Mouse (Mus musculus): ENCODE results near the gene Bcl2l2.

Bcl2l2 gene

DNA sequence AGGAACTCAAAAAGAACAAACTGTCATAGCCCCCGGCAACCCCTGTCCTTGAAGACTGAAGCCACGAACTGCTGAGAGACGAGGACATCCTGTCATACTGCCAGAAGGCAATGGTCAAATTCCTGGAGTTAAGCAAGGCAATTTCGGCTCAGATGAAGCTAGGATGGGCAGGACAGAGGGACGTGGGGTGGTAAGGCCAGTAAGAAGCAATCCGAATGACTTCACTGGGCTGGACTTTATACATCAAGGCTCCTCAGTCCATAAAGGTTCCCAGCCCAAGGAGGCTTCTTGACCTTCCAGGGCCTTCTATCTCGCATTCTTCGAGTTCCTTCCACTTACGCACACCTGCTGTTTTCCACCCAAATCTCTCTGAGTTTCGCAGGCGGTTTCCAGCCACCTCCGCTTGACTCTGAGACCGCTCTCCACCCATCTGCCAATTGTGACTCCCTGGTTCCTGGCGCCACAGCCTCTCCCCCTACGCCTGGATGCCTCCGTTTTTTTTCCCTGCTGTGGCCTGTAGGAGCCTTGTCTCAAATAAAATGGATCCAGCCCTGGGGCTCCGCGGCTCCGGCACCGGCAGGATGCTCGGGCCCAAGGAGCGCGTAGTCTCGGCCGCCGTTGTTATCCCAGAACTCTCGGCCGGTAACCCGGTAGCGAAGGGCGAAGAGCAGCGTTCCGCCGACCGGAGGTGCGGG, 7.2 kb upstream of the Bcl2l2 start:
- H3K27me3 ChIP-seq (ENCODE audit: control insufficient read depth, insufficient read depth, low read length, poor library complexity, severe bottlenecking), result no peaks in the 10 kb centered on the region
- peak; percentile 14 for DNase-seq (ENCODE audit: low read depth, low spot score)
- H3K36me3 ChIP-seq (ENCODE audit: control insufficient read depth, insufficient read depth, low read length, poor library complexity, severe bottlenecking), result no peaks in the 10 kb centered on the region

DNA sequence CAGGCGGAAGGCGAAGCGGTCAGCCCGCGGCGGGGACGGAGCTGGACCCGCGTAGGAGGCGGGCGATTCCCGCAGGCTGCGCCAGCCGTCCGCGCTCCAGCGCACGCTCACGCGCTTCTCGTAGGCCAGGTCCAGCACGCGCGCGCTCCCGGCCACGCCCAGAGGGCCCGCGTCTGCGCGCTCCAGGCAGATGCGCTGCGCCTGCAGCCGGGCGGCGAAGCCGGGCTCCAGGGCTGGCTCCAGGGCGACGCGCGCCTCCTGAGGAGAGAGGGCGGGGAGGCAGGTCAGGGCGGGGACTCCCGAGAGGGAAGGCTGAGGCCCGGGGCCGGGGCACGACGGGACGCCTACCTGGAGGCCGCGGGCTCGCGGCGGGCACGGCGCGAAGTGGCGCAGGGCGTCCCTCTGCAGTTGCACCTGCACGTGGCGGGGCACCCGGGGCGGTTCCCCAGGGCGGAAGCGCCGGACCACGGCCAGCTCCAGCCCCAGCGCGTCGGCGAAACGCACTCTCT, 6.6 kb upstream of the Bcl2l2 start:
- Histone ChIP-seq H3K36me3 (ENCODE audit: control insufficient read depth, insufficient read depth, low read length, poor library complexity, severe bottlenecking) (no peaks in the 10 kb centered on the region), H3K27me3 (ENCODE audit: control insufficient read depth, insufficient read depth, low read length, poor library complexity, severe bottlenecking) (no peaks in the 10 kb centered on the region)
- DNase-seq (ENCODE audit: low read depth, low spot score), result peak; percentile 73

DNA sequence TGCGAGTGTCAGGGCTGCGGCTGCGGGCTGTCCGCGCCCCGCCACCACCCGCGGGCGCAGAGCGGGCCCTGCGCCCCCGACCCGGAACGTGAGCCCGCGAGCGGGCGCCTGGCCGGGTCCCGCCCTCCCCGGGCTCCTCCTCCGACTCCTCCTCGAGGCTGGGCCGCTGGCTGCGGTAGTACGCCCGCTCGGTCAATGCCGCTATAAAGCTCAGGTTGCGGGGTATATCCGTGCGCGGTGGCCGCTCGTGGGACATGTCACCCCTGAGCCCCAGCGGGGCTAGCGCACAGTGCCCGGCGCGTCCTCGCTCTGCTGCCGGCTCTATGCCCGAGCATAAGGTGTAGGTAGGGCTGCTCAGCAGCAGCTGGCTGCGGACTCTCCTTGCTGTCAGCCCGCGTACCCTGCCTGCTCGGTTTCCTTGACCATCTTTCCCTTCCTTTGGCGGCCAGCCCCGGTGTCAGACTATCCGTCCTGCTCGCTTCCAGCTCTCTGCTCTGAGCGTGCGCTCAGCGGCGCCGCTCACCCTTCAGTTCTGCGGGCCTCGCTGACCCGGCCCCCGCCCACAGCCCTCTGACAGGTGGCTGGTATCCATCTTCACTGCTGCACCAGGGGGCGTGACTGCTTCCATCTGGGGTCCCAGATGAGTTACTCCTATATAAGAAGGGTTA, 6.0 kb upstream of the Bcl2l2 start, which contains the start of gene Ppp1r3e:
TSS of gene Ppp1r3e (minus strand) at position 503 of the 668 bp plus-strand sequence.
- Histone ChIP-seq H3K36me3 (ENCODE audit: control insufficient read depth, insufficient read depth, low read length, poor library complexity, severe bottlenecking) (no peaks in the 10 kb centered on the region), H3K27me3 (ENCODE audit: control insufficient read depth, insufficient read depth, low read length, poor library complexity, severe bottlenecking) (no peaks in the 10 kb centered on the region)
- DNase-seq (ENCODE audit: low read depth, low spot score), result peak; percentile 58

DNA sequence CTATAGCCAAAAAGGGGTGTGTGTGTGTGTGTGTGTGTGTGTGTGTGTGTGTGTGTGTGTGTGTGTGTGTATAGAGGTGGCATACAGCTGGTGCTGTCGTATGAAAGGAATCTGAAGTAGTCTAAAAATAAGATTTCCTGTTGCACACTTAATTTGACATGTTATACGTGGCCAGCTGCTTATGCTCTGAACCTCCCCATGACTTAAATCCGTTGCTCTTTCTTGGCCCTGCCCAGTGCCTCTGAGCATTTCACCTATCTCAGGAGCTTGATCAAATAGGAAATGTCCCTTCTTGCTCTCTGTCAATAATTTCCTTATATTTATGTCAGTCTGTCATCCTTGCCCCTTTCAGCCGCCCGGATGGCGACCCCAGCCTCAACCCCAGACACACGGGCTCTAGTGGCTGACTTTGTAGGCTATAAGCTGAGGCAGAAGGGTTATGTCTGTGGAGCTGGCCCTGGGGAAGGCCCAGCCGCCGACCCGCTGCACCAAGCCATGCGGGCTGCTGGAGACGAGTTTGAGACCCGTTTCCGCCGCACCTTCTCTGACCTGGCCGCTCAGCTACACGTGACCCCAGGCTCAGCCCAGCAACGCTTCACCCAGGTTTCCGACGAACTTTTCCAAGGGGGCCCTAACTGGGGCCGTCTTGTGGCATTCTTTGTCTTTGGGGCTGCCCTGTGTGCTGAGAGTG, 990 bp downstream of the Bcl2l2 start:
- DNase-seq (ENCODE audit: low read depth, low spot score), result peak; percentile 36

DNA sequence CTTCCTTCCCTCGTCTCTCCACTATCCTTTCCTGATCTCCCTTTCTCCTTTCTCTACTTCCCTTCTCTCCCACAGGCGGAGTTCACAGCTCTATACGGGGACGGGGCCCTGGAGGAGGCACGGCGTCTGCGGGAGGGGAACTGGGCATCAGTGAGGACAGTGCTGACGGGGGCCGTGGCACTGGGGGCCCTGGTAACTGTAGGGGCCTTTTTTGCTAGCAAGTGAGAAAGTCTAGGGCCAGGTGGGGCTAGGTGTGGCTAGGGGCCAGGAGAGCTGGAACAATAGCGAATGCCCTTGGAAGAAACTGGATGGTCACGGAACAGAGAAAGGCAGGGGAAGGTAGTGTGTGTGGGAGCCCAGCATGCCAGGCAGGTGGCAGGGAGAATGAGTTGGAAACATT, 2.1 kb downstream of the Bcl2l2 start:
- no peak for DNase-seq (ENCODE audit: low read depth, low spot score)
- Histone ChIP-seq H3K36me3 (ENCODE audit: control insufficient read depth, insufficient read depth, low read length, poor library complexity, severe bottlenecking) (no peaks in the 10 kb centered on the region), H3K27me3 (ENCODE audit: control insufficient read depth, insufficient read depth, low read length, poor library complexity, severe bottlenecking) (no peaks in the 10 kb centered on the region)

More for the DNA sequence above, 990 bp downstream of the Bcl2l2 start:
- no peaks in the 10 kb centered on the region for H3K36me3 ChIP-seq (ENCODE audit: control insufficient read depth, insufficient read depth, low read length, poor library complexity, severe bottlenecking)
- H3K27me3 ChIP-seq (ENCODE audit: control insufficient read depth, insufficient read depth, low read length, poor library complexity, severe bottlenecking), result no peaks in the 10 kb centered on the region

DNA sequence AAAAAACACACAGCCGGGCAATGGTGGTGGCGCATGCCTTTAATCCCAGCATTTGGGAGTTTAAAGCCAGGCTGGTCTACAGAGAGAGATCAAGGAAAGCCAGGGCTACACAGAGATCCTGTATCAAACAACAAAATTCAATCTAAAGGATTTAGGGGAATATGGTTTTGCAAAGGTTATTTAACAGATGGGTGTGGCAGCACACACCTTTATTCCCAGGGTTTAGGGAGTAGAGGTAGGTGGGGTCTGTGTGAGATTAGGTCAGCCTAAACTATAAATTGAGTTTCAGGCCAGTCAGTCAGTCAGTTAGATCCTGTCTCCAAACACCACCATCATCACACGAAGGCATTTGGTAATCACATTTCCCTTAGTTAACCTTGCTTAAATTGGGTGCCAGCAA, 9.0 kb downstream of the Bcl2l2 start, which contains the start of gene Pabpn1:
TSS of gene Pabpn1 (plus strand) at position 301 of the 400 bp plus-strand sequence.
- peaks cover 1% of the 10 kb centered on the region; the same call in 1 of the 2 replicates for H3K36me3 ChIP-seq (ENCODE audit: control insufficient read depth, insufficient read depth, low read length, poor library complexity, severe bottlenecking)
- H3K27me3 ChIP-seq (ENCODE audit: control insufficient read depth, insufficient read depth, low read length, poor library complexity, severe bottlenecking), result no peaks in the 10 kb centered on the region
- DNase-seq (ENCODE audit: low read depth, low spot score), result no peak

DNA sequence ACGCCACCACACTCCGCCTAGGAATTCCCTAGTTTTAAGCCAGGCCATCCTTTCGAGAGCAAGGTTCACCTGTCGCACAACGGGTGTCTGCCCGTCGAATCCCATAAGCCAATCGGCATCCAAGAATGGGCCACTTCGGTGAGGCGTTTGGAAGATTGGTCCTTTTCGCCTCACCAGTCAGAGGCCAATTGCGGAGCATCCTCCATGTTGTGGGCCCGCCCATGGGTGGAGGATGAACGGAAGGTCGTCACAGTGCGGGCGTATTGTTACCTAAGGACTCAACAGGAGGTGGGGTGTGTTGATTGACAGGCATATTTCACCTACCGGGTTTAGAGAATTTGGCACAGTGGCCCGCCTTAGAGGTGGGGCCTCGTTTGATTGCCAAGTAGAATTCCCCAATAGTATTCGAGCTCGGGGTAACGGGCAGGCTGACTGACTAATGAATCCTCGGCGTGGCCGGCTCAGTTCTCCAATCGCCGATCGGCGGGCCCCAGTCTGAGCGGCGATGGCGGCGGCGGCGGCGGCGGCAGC, 10.5 kb downstream of the Bcl2l2 start:
- Histone ChIP-seq H3K36me3 (ENCODE audit: control insufficient read depth, insufficient read depth, low read length, poor library complexity, severe bottlenecking) (peaks cover 10% of the 10 kb centered on the region), H3K27me3 (ENCODE audit: control insufficient read depth, insufficient read depth, low read length, poor library complexity, severe bottlenecking) (no peaks in the 10 kb centered on the region)
- peak; percentile 99 for DNase-seq (ENCODE audit: low read depth, low spot score)

DNA sequence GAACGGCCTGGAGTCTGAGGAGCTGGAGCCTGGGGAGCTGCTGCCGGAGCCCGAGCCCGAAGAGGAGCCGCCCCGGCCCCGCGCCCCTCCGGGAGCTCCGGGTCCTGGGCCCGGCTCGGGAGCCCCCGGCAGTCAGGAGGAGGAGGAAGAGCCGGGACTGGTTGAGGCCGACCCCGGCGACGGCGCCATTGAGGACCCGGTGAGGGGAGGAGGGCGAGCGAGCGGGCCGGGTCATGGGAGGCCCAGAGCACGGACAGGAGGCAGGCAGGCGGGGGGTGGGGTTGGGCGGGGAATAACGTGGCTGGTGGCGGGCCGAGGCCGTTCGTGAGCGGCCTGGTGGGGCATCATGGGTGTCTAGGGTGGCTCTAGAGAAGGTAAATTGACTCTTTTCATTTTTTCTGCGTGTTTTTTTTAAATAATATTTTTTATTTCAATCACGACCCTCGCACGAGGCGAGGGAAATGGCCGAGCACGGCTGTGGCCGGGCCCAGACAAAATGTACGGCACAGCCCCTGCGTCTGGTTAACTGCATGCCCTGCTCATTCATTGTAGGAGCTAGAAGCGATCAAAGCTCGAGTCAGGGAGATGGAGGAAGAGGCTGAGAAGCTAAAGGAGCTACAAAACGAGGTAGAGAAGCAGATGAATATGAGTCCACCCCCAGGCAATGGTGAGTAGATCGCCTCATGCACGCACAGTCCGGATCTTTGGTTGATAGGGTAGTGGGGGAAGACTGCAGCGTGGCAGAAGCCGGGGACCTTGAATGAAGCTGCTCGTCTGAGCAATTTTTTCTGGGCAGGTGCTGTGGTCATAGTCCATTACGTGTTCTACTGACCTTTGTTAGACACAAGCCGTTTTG, 11.3 kb downstream of the Bcl2l2 start:
- peak; percentile 61 for DNase-seq (ENCODE audit: low read depth, low spot score)
- Histone ChIP-seq H3K36me3 (ENCODE audit: control insufficient read depth, insufficient read depth, low read length, poor library complexity, severe bottlenecking) (peaks cover 10% of the 10 kb centered on the region), H3K27me3 (ENCODE audit: control insufficient read depth, insufficient read depth, low read length, poor library complexity, severe bottlenecking) (no peaks in the 10 kb centered on the region)

DNA sequence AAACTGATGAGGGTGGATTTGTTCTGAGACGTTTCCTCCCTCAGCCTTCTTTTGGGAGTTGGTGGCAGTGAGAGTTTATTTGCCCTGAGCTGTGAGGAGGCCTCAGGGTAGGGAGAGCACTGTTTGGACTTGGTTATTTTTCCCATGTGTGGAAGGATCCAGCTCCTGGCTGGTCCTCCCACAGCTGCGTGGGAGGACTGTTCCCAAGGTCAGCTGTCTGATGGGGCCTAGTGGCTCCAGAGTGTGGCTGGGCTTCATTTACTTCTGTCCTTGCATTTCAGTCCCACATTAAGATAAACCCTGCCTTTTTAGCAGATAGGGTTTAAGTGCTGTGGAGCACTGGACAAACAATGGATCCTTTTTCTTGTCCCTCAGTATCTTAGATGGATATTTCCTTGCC, 14.3 kb downstream of the Bcl2l2 start:
- peaks cover 10% of the 10 kb centered on the region for H3K36me3 ChIP-seq (ENCODE audit: control insufficient read depth, insufficient read depth, low read length, poor library complexity, severe bottlenecking)
- DNase-seq (ENCODE audit: low read depth, low spot score), result no peak
- H3K27me3 ChIP-seq (ENCODE audit: control insufficient read depth, insufficient read depth, low read length, poor library complexity, severe bottlenecking), result no peaks in the 10 kb centered on the region

DNA sequence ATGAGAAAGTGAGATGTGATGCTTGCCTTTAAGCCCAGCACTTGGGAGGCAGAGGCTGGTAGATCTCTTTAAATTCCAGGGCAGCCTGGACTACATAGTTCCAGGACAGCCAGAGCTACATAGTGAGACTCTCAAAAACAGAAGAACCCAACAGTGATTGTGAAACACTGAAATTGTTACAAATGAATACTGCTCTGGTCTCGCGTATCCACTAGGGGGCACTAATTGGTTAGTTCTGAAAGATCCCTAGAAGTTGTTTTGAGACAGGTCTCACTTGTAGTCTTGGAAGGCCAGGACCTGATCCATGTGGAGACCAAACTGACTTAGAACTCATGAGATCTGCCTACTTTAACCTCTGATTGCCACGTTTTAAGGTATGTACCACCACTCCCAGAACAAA, 17.2 kb downstream of the Bcl2l2 start:
- peak; percentile 79 for DNase-seq (ENCODE audit: low read depth, low spot score)
- Histone ChIP-seq H3K36me3 (ENCODE audit: control insufficient read depth, insufficient read depth, low read length, poor library complexity, severe bottlenecking) (peaks cover 10% of the 10 kb centered on the region), H3K27me3 (ENCODE audit: control insufficient read depth, insufficient read depth, low read length, poor library complexity, severe bottlenecking) (no peaks in the 10 kb centered on the region)

DNA sequence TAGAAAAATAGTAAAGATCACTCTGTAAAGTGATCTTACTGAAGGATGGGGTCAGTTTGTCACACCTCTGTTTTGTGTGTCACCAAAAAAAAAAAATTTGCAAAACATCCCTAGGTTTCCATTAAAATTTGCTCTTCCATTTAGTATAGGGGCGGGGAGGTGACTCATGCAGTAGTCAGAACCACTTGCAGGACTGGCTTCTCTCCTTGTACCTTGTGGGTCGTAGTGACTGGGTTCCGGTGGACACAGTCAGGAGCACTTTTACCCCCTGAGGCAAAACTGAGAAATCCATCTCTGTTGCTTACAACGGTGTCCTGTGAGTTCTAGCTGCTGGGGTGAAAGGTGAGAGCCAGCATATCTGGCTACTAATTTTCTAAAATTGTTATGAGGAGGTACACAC, 20.5 kb downstream of the Bcl2l2 start:
- Histone ChIP-seq H3K36me3 (ENCODE audit: control insufficient read depth, insufficient read depth, low read length, poor library complexity, severe bottlenecking) (no peaks in the 10 kb centered on the region), H3K27me3 (ENCODE audit: control insufficient read depth, insufficient read depth, low read length, poor library complexity, severe bottlenecking) (no peaks in the 10 kb centered on the region)
- no peak for DNase-seq (ENCODE audit: low read depth, low spot score)

DNA sequence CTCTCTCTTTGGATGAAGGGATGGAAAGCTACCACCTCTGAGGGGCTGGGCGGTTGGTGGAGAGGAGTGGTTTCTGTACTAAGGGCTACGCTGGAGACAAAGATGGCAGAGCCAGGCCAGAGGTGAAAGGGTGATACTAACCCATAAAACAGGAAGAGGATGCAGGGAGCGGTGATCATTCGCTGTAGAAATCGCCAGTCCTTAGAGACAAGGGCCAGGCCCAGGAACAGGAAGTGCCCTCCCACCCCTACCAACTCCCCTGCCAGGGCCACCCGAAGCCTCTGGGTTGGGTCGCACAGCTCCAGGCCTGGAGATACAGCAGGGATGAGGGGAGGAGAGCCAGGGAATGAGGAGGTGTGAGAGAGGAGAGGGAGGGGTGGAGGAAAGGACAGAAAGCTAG, 25.5 kb downstream of the Bcl2l2 start:
- Histone ChIP-seq H3K36me3 (ENCODE audit: control insufficient read depth, insufficient read depth, low read length, poor library complexity, severe bottlenecking) (no peaks in the 10 kb centered on the region), H3K27me3 (ENCODE audit: control insufficient read depth, insufficient read depth, low read length, poor library complexity, severe bottlenecking) (no peaks in the 10 kb centered on the region)
- no peak for DNase-seq (ENCODE audit: low read depth, low spot score)

DNA sequence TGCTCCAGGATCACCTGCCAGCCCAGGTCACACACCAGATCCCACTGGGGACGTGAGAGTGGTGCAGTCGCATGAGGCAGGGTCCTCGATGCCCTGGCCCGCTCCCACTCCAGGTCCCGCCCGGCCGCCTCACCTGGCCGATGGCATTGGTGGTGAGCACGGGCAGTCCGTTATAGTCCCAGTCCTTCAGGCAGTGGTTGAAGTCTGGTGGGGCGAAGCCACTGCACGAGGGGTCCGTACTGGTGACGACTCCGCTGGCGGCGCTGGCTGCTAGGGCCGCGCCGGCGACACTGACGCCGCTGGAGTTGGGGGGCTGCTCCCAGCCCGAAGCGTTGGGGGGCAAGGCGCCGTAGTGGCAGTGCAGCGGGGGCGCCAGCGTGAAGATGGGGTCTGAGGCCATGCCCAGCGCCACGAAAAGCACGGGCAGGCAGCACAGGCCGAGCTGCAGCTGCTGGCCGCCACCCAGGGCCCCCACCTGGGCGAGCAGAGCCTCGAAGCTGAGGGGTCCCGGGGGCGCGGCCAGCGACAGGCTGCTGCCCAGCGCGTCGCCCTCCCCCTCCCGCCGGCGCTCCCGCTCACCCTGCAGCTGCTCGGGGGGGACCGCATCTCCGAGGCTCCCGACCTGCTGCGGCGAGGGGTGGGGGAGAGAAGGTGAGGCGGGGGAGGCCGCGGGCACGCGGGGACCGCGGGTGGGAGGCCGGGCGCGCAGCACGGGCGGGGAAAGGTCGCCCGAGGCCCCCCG, 29.1 kb downstream of the Bcl2l2 start:
- no peaks in the 10 kb centered on the region for H3K27me3 ChIP-seq (ENCODE audit: control insufficient read depth, insufficient read depth, low read length, poor library complexity, severe bottlenecking)
- no peak for DNase-seq (ENCODE audit: low read depth, low spot score)
- H3K36me3 ChIP-seq (ENCODE audit: control insufficient read depth, insufficient read depth, low read length, poor library complexity, severe bottlenecking), result no peaks in the 10 kb centered on the region

Measured in splenic B cell, adult 2 months (primary cell).